Mouse (Mus musculus) right cerebral cortex, postnatal 25 days (tissue): ENCODE results near the gene Olfr1382.
"Not testable (repeated sequence)": the region's sequence is repeated elsewhere in the genome, so short reads cannot be mapped to it uniquely, and the experiment has no call there.

ENCODE experiments used
- DNase-seq: peaks from one replicate; pipeline ENCODE4 v3.0.0; 2022

Gene Olfr1382

DNA sequence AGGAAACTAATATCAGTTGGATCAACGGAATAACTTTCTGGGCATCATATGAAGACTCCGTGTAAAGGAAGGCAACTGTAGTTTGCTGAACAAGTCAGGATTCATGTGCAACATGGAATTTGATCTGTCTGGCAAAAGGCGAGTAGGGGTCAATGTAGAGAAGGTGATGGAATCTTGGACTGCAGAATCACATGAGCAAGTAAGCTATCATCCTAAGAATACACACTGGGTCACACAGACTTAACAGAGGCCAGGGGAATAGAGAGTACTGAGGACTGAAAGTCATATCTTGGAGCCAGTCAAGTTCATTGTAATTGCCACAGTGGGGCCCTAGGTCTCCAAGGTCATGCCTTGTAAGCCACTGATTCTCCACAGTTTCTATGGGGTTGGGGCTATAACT is at the start of gene Olfr1382:
Gene Olfr1382 (plus strand): TSS at position 301 of the 400 bp plus-strand sequence.
- no peak for DNase-seq

DNA sequence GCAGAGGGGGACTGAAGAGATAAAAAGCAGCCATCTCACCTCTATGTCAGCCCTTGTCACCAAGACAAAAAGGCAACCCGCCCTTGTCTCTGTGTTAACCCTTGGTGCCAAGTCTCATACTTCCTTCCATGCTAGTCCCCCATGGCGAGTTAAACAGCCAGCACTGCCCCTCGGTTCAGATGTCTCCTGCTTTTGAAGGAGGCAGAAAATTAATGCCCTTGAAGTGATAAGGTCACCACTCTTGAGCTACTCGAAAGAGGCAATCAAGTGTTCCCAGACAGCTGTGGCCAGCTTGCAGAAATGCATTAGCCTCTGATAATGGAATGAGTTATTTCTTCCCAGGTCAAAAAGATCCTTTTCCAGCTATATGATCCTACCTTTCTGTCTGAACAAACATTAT is 42.1 kb upstream of the Olfr1382 start:
- no peak for DNase-seq

DNA sequence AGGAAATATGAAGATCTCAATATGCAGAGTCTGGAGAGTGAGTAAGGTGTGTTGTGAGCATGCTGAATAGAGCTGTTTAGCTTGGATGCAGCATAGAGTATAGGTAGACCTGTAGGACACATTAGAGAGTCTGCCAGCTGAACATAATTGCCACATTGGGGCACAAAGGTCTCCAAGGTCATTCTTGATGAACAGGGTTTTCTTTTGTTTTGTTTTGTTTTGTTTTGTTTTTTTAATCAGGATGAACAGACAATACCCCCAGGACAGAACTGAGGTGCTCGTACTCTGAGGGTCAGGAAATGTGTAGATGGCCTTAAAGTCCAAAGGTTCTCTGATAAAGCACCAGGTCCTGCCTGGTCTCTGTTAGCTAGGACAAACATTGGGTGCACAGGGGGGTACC is 39.3 kb upstream of the Olfr1382 start, which contains the start of gene Olfr1385:
Gene Olfr1385 (plus strand): TSS at position 301 of the 400 bp plus-strand sequence.
- DNase-seq = not testable (repeated sequence)

- DNase-seq = no peak
Measured at GRCm38 (mm10) chr11:49518086-49518485, 10.0 kb upstream of the Olfr1382 start.

DNA sequence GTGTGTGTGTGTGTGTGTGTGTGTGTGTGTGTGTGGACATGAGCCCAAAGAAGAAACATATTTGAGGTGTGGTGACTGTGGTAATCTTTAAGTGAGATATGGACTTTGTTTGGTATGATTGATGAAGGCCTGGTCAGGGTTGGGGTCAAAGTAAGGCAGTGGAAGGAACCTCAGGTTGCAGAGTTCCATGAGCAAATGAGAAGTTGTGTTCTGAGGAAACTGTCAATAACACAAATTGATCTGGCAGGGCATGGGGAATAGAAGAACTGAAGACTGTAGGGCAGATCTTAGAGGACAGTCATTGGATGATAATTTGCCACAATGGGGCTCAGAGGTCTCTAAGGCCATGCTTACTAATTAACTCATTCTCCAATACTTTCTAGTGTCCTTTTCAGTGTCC is 8.7 kb upstream of the Olfr1382 start, which contains the start of gene Olfr1383:
Gene Olfr1383 (plus strand): TSS at position 301 of the 400 bp plus-strand sequence.
- DNase-seq = no peak

- DNase-seq = no peak
Measured at GRCm38 (mm10) chr11:49532761-49533160, 4.7 kb downstream of the Olfr1382 start.

DNA sequence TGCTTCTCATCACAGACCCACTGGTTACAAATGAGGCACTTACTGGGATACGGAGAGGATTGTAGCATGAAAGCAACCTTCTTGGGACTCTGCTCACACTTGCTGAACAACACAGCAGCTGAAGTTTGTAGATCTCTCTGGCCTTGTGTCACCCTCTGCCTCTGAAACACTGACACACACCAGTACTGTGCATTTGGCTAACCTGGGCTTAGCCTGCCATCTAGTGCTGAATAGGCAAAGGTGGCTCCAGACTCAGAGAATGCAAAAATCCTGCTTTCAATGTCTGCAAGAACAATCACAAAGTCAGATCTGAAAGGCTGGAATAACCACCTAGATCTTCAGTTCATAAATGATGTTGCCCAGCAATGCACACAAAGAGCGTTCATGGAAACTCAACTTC is 8.6 kb downstream of the Olfr1382 start:
- DNase-seq = peak; percentile 9

DNA sequence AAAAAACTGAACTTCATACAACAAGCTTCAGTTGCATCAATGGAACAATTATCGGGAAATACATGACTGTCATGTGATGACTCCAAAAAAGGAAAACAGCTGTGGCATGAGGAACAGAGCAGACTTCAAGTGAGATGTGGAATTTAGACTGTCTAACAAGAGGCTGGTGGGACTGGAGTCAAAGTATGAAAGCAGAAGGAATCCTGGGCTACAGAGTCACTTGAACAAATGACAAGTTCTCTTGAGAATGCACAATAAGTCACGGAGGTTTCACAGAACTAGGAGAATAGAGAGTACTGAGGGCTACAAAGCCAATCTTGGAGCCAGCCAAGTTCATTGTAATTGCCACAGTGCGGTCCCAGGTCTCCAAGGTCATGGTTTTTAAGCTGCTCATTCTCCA is 15.1 kb downstream of the Olfr1382 start, which contains the start of gene Olfr1381:
Gene Olfr1381 (plus strand): TSS at position 301 of the 400 bp plus-strand sequence.
- DNase-seq = not testable (repeated sequence)

GRCm38 (mm10) chr11:49554033-49554432 is 26.0 kb downstream of the Olfr1382 start:
- not testable (repeated sequence) for DNase-seq

DNA sequence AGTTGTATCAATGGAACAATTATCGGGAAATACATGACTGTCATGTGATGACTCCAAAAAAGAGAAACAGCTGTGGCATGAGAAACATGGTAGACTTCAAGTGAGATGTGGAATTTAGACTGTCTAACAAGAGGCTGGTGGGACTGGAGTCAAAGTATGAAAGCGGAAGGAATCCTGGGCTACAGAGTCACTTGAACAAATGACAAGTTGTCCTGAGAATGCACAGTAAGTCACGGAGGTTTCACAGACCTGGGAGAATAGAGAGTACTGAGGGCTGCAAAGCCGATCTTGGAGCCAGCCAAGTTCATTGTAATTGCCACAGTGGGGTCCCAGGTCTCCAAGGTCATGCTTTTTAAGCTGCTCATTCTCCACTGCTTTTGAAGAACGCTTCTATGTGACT is 28.5 kb downstream of the Olfr1382 start, which contains the start of gene Olfr1380:
Gene Olfr1380 (plus strand): TSS at position 301 of the 400 bp plus-strand sequence.
- not testable (repeated sequence) for DNase-seq

- not testable (repeated sequence) for DNase-seq
Measured at GRCm38 (mm10) chr11:49575054-49575453, 47.0 kb downstream of the Olfr1382 start.

- not testable (repeated sequence) for DNase-seq
Measured at GRCm38 (mm10) chr11:49580452-49580851, 52.4 kb downstream of the Olfr1382 start.
